Mouse (Mus musculus): ENCODE measurements around the gene Ptrh2.
"Not testable (repeated sequence)": the region's sequence is repeated elsewhere in the genome, so short reads cannot be mapped to it uniquely, and the experiment has no call there.

Gene Ptrh2

GRCm38 (mm10) chr11:86734241-86734939, 50.6 kb downstream of the Ptrh2 start:
- no peak for DNase-seq (ENCODE audit: low spot score)

GRCm38 (mm10) chr11:86734993-86735392, 51.2 kb downstream of the Ptrh2 start:
- no peak for DNase-seq (ENCODE audit: low spot score)

- no peak for DNase-seq (ENCODE audit: low spot score)
Measured at GRCm38 (mm10) chr11:86737301-86738000, 53.7 kb downstream of the Ptrh2 start.

- DNase-seq (ENCODE audit: low spot score): not testable (repeated sequence)
Measured at GRCm38 (mm10) chr11:86738308-86738707, 54.5 kb downstream of the Ptrh2 start.

- no peak for DNase-seq (ENCODE audit: low spot score)
Measured at GRCm38 (mm10) chr11:86738956-86739355, 55.2 kb downstream of the Ptrh2 start.

- no peak for DNase-seq (ENCODE audit: low spot score)
Measured at GRCm38 (mm10) chr11:86739470-86739869, 55.7 kb downstream of the Ptrh2 start.

- no peak for DNase-seq (ENCODE audit: low spot score)
Measured at GRCm38 (mm10) chr11:86741505-86741904, 57.7 kb downstream of the Ptrh2 start.
